Mouse (Mus musculus): ENCODE results near the gene Bcl7a. TPM values are rescaled to one million over a fixed set of nuclear protein-coding genes. Genes with fewer than 3 reads are reported as not detected.
A peak's percentile ranks its signal among the peaks of the same experiment; 100 is the strongest.

The Bcl7a gene
- total RNA-seq (2014; rRNA removed) (3.0 and 4.0 TPM in 2 replicates), polyA plus RNA-seq (2012; rRNA removed) (3.0 and 3.8 TPM in 2 replicates)

DNA sequence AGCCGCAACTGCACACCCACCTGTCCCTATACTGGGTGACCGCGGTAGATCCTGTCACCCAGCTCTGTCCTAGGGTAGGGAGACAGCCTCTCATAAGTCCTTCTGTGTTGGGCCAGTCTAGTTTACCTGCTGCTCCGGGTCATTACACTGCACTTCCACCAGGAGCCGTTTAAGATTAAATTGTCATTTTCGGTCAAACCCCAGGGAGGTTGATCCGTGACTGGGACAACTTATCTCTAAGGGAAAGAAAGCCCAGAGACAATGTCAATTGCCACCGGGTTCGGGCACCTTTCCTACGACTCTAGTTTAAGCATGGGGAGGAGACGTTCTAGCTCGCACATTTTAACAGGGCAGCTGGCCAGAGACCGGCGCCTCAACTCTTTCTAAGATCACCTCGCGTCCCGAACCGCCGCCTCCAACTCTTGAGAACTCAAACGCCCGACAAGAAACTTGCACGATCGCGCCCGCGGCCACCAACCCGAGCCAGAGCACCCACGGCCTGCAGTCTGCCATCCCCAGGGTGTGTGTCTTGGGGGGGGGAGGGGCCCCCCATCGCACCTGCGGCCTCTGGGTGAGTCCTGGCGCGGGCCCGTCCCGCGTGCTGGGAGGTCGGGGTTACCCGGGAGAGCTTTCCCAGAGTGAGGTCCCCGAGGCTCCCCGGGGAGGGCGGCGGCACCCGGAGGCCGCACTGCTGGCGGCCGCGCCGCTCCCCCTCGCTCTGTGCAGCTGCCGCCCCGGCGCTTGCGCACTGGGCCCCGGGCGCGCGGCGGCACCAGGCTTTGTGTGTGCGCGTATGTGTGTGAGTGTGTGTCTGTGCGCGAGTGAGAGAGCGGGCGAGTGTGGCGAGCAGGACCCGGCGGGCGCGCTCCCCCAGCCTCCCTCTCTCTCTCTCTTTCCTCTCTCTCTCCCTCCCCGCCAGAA lies at the start of gene Bcl7a:
Gene Bcl7a, plus strand, starts transcription at position 128 of the 921 bp plus-strand sequence.
- Histone ChIP-seq H3K4me3 (ENCODE audit: insufficient read depth, low read depth, low read length) (peak within 1 kb of the TSS; percentile 81), H3K79me2 (ENCODE audit: control insufficient read depth, insufficient read depth, low read length) (peaks cover 12% of the 10 kb centered on the region; the same call in 1 of the 2 replicates), H3K36me3 (ENCODE audit: control insufficient read depth, insufficient read depth, low read length) (no peaks in the 10 kb centered on the region), H3K4me1 (ENCODE audit: control insufficient read depth, insufficient read depth, low read length) (peaks cover 10% of the 10 kb centered on the region), H3K27me3 (ENCODE audit: control insufficient read depth, insufficient read depth, low read length) (no peaks in the 10 kb centered on the region), H3K27ac (replicated peaks; ENCODE audit: insufficient read depth, low read depth, low read length) (peak within 1 kb of the TSS; percentile 83), H3K9ac (ENCODE audit: low read depth, low read length) (peak within 1 kb of the TSS; percentile 88)
- under 1% methylated on average over 69 of the region's 69 CpGs for WGBS
- TF ChIP-seq POLR2A (IDR thresholded peaks at IDR 0.05; ENCODE audit: extremely low read depth, insufficient read depth, low read length) (0 out of 2 replicates have a peak, but pooled peaks have one; percentile 57), CTCF (IDR thresholded peaks at IDR 0.05; ENCODE audit: low read depth, low read length) (peak; percentile 25; the same call in 1 of the 2 replicates)
- DNase-seq (ENCODE audit: extremely low read depth, low read depth, low spot score), result peak; percentile 65

DNA sequence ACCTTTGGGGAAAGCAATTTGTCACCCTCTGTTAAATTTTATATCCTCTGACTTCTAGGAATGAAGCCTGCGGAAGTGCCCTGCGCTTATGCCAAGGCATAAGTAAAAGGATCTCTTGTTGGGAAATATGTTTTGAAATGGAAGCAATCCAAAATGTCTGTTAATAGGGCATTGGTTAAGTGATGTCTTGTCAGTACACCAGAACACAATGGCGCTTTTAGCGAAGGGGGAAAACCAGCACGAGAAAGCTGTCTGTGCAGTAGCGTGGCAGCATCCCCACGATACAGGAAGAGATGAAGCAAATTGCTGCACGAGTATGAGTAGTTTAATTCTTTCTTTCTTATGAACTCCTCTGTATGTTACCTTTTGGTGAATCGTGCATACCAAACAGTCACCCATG lies 49.0 kb upstream of the Bcl7a start:
- WGBS, result 88% methylated on average over 9 of the region's 9 CpGs
- DNase-seq (ENCODE audit: extremely low read depth, low read depth, low spot score), result no peak
- TF ChIP-seq CTCF (IDR thresholded peaks at IDR 0.05; ENCODE audit: low read depth, low read length), result no peak
- no peak for TF ChIP-seq POLR2A (IDR thresholded peaks at IDR 0.05; ENCODE audit: extremely low read depth, insufficient read depth, low read length)

GRCm38 (mm10) chr5:123296224-123296806 lies 47.3 kb upstream of the Bcl7a start:
- 67% methylated on average over 12 of the region's 12 CpGs for WGBS
- Histone ChIP-seq H3K79me2 (ENCODE audit: control insufficient read depth, insufficient read depth, low read length) (no peaks in the 10 kb centered on the region), H3K27me3 (ENCODE audit: control insufficient read depth, insufficient read depth, low read length) (no peaks in the 10 kb centered on the region), H3K4me1 (ENCODE audit: control insufficient read depth, insufficient read depth, low read length) (no peaks in the 10 kb centered on the region), H3K9ac (ENCODE audit: low read depth, low read length) (no peak overlapping the region), H3K36me3 (ENCODE audit: control insufficient read depth, insufficient read depth, low read length) (no peaks in the 10 kb centered on the region), H3K4me3 (ENCODE audit: insufficient read depth, low read depth, low read length) (no peak overlapping the region), H3K27ac (replicated peaks; ENCODE audit: insufficient read depth, low read depth, low read length) (no peak overlapping the region)
- TF ChIP-seq POLR2A (IDR thresholded peaks at IDR 0.05; ENCODE audit: extremely low read depth, insufficient read depth, low read length) (no peak), CTCF (IDR thresholded peaks at IDR 0.05; ENCODE audit: low read depth, low read length) (peak; percentile 51; the same call in 1 of the 2 replicates)
- no peak for DNase-seq (ENCODE audit: extremely low read depth, low read depth, low spot score)

More for the DNA sequence above, 49.0 kb upstream of the Bcl7a start:
- no peak overlapping the region for H3K27ac ChIP-seq (replicated peaks; ENCODE audit: insufficient read depth, low read depth, low read length)
- H3K79me2 ChIP-seq (ENCODE audit: control insufficient read depth, insufficient read depth, low read length), result no peaks in the 10 kb centered on the region
- no peaks in the 10 kb centered on the region for H3K4me1 ChIP-seq (ENCODE audit: control insufficient read depth, insufficient read depth, low read length)
- no peaks in the 10 kb centered on the region for H3K36me3 ChIP-seq (ENCODE audit: control insufficient read depth, insufficient read depth, low read length)
- H3K9ac ChIP-seq (ENCODE audit: low read depth, low read length), result no peak overlapping the region
- H3K4me3 ChIP-seq (ENCODE audit: insufficient read depth, low read depth, low read length), result no peak overlapping the region
- H3K27me3 ChIP-seq (ENCODE audit: control insufficient read depth, insufficient read depth, low read length), result no peaks in the 10 kb centered on the region

GRCm38 (mm10) chr5:123296972-123297754 lies 46.5 kb upstream of the Bcl7a start:
- Histone ChIP-seq H3K27me3 (ENCODE audit: control insufficient read depth, insufficient read depth, low read length) (no peaks in the 10 kb centered on the region), H3K27ac (replicated peaks; ENCODE audit: insufficient read depth, low read depth, low read length) (no peak overlapping the region), H3K9ac (ENCODE audit: low read depth, low read length) (no peak overlapping the region), H3K79me2 (ENCODE audit: control insufficient read depth, insufficient read depth, low read length) (no peaks in the 10 kb centered on the region), H3K4me1 (ENCODE audit: control insufficient read depth, insufficient read depth, low read length) (no peaks in the 10 kb centered on the region), H3K4me3 (ENCODE audit: insufficient read depth, low read depth, low read length) (no peak overlapping the region), H3K36me3 (ENCODE audit: control insufficient read depth, insufficient read depth, low read length) (no peaks in the 10 kb centered on the region)
- DNase-seq (ENCODE audit: extremely low read depth, low read depth, low spot score), result no peak
- TF ChIP-seq CTCF (IDR thresholded peaks at IDR 0.05; ENCODE audit: low read depth, low read length), result no peak
- TF ChIP-seq POLR2A (IDR thresholded peaks at IDR 0.05; ENCODE audit: extremely low read depth, insufficient read depth, low read length), result no peak
- 67% methylated on average over 23 of the region's 23 CpGs for WGBS

DNA sequence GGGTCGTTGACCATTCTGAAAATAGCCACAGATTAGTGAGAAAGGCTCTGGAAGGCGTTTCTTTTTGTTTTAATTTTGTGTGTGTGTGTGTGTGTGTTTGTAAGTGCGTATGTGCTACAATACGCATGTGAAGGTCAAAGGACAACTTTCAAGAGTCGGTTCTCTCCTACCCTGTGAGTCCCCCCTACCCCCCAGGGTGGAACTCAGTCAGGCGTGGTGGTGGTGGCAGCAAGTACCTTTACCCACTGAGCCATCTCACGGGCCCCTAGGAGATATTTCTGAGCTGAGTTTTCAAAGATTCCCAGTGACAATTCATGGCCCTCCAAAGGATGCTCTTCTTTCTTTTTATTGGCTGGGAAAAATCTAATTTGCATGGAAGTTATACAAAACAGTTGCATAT lies 45.8 kb upstream of the Bcl7a start:
- H3K36me3 ChIP-seq (ENCODE audit: control insufficient read depth, insufficient read depth, low read length), result no peaks in the 10 kb centered on the region
- H3K4me1 ChIP-seq (ENCODE audit: control insufficient read depth, insufficient read depth, low read length), result no peaks in the 10 kb centered on the region
- no peak overlapping the region for H3K4me3 ChIP-seq (ENCODE audit: insufficient read depth, low read depth, low read length)
- no peaks in the 10 kb centered on the region for H3K27me3 ChIP-seq (ENCODE audit: control insufficient read depth, insufficient read depth, low read length)
- H3K9ac ChIP-seq (ENCODE audit: low read depth, low read length), result no peak overlapping the region
- no peak overlapping the region for H3K27ac ChIP-seq (replicated peaks; ENCODE audit: insufficient read depth, low read depth, low read length)
- TF ChIP-seq POLR2A (IDR thresholded peaks at IDR 0.05; ENCODE audit: extremely low read depth, insufficient read depth, low read length), result no peak
- no peaks in the 10 kb centered on the region for H3K79me2 ChIP-seq (ENCODE audit: control insufficient read depth, insufficient read depth, low read length)
- WGBS, result 78% methylated on average over 7 of the region's 7 CpGs
- DNase-seq (ENCODE audit: extremely low read depth, low read depth, low spot score), result no peak

All from liver, adult 2 months (tissue).